8 mouse cellular contexts compared by ENCODE assay signal in the genomic region with DNA sequence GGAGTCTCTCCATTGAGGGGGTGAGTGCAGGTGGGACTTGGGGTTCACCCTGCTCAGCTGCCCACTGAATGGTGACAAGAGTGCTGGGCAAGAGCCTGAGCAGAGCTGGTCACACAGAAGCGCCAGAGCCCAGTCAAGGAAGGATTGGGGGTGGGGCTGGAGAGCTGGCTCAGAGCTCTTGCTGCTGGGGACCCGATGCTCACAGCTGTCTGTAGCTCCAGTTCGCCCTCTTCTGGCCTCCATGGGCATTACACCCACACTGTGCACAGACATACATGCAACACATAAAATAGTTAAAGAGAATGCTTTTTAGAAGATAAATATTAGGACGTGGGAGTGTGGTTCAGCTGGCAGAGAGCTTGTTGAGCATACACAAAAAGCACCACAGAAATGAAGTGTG. TPM values are rescaled to one million over a fixed set of nuclear protein-coding genes. Genes with fewer than 3 reads are reported as not detected.
DNase-seq lines count a peak whose midpoint lies in the region; ATAC-seq and TF ChIP-seq lines count a peak whose summit lies in the region.

No protein-coding gene starts in this region.

- H3K9ac ChIP-seq in liver, embryonic 14.5 days (replicated peaks), result no peak overlapping the region
- H3K9ac ChIP-seq in forebrain, embryonic 13.5 days, result no peak overlapping the region

- H3K27me3 ChIP-seq in heart, embryonic 10.5 days (ENCODE audit: insufficient read depth, poor library complexity, severe bottlenecking), result peaks cover under 1% of the 10 kb centered on the region; the same call in 1 of the 2 replicates
- H3K27me3 ChIP-seq in thymus, adult 2 months (ENCODE audit: control insufficient read depth, insufficient read depth, low read length), result no peaks in the 10 kb centered on the region
- H3K27me3 ChIP-seq in liver, embryonic 14.5 days (ENCODE audit: control insufficient read depth, insufficient read depth, low read length), result no peaks in the 10 kb centered on the region
- 0 out of 2 replicates have a peak, but pooled peaks cover 3% of the 10 kb centered on the region for H3K27me3 ChIP-seq in forebrain, embryonic 13.5 days

- peak; percentile 42; the same call in 1 of the 2 replicates for TF ChIP-seq CTCF in thymus, adult 2 months (IDR thresholded peaks at IDR 0.05; ENCODE audit: borderline replicate concordance, control insufficient read depth, extremely low read depth, insufficient read depth, low read length, poor library complexity)
- TF ChIP-seq CTCF in liver, embryonic 14.5 days (IDR thresholded peaks at IDR 0.05; ENCODE audit: low read depth), result peak; percentile 74

- TF ChIP-seq EP300 in liver, embryonic 14.5 days (IDR thresholded peaks at IDR 0.05; ENCODE audit: low read depth), result no peak

- no peak for TF ChIP-seq POLR2A in thymus, adult 2 months (IDR thresholded peaks at IDR 0.05; ENCODE audit: control insufficient read depth, extremely low read depth, insufficient read depth, low read length, poor library complexity)

- H3K27ac ChIP-seq in heart, embryonic 10.5 days, result no peak overlapping the region
- H3K27ac ChIP-seq in thymus, adult 2 months (ENCODE audit: control insufficient read depth, insufficient read depth, low read length), result no peak overlapping the region
- no peak overlapping the region for H3K27ac ChIP-seq in liver, embryonic 14.5 days
- H3K27ac ChIP-seq in forebrain, embryonic 13.5 days, result no peak overlapping the region

- no peaks in the 10 kb centered on the region for H3K9me3 ChIP-seq in heart, embryonic 10.5 days
- H3K9me3 ChIP-seq in liver, embryonic 14.5 days (ENCODE audit: control insufficient read depth, low read length), result no peaks in the 10 kb centered on the region
- no peaks in the 10 kb centered on the region; the same call in 1 of the 2 replicates for H3K9me3 ChIP-seq in forebrain, embryonic 13.5 days (replicated peaks)

- 50% methylated on average over 4 of the region's 4 CpGs for WGBS in heart, embryonic 10.5 days
- 69% methylated on average over 4 of the region's 4 CpGs for WGBS in thymus, adult 2 months
- WGBS in liver, embryonic 14.5 days (ENCODE audit: insufficient replicate concordance), result 47% methylated on average over 4 of the region's 4 CpGs
- WGBS in forebrain, embryonic 13.5 days, result 59% methylated on average over 4 of the region's 4 CpGs

- H3K36me3 ChIP-seq in heart, embryonic 10.5 days, result no peaks in the 10 kb centered on the region
- no peaks in the 10 kb centered on the region for H3K36me3 ChIP-seq in thymus, adult 2 months (ENCODE audit: control insufficient read depth, insufficient read depth, low read length)
- H3K36me3 ChIP-seq in liver, embryonic 14.5 days (replicated peaks; ENCODE audit: control insufficient read depth, insufficient read depth, low read depth), result no peaks in the 10 kb centered on the region
- no peaks in the 10 kb centered on the region for H3K36me3 ChIP-seq in forebrain, embryonic 13.5 days (ENCODE audit: poor library complexity, severe bottlenecking)

- no peak for ATAC-seq in liver, embryonic 14.5 days (ENCODE audit: insufficient read depth)
- ATAC-seq in forebrain, embryonic 13.5 days, result no peak

- peak; percentile 55 for DNase-seq in heart, postnatal 4 days
- no peak for DNase-seq in heart, embryonic 10.5 days (ENCODE audit: low spot score)
- peak; percentile 27 for DNase-seq in thymus, adult 2 months
- no peak for DNase-seq in thymus, adult 18-20 months
- peak in 1 of 3 experiments; percentile 19 for DNase-seq in liver, embryonic 14.5 days (ENCODE audit: low read depth in 3 of 3, low spot score in 3 of 3)
- peak; percentile 69 for DNase-seq in thymus, postnatal 4 days
- no peak for DNase-seq in ovary, postnatal 10 days (ENCODE audit: low spot score)

- H3K4me3 ChIP-seq in heart, embryonic 10.5 days, result no peak overlapping the region
- H3K4me3 ChIP-seq in thymus, adult 2 months (ENCODE audit: control insufficient read depth, insufficient read depth, low read length), result no peak overlapping the region
- no peak overlapping the region for H3K4me3 ChIP-seq in liver, embryonic 14.5 days (ENCODE audit: insufficient read depth in 1 of 2, low read depth in 2 of 2, low read length in 2 of 2)
- H3K4me3 ChIP-seq in forebrain, embryonic 13.5 days, result no peak overlapping the region

- H3K4me2 ChIP-seq in liver, embryonic 14.5 days (ENCODE audit: low read depth), result no peak overlapping the region
- no peak overlapping the region for H3K4me2 ChIP-seq in forebrain, embryonic 13.5 days

- peaks cover 5% of the 10 kb centered on the region for H3K4me1 ChIP-seq in heart, embryonic 10.5 days
- H3K4me1 ChIP-seq in thymus, adult 2 months (replicated peaks; ENCODE audit: control insufficient read depth, insufficient read depth, low read length), result no peaks in the 10 kb centered on the region
- no peaks in the 10 kb centered on the region for H3K4me1 ChIP-seq in liver, embryonic 14.5 days (replicated peaks; ENCODE audit: control insufficient read depth in 2 of 2, insufficient read depth in 2 of 2, low read length in 1 of 2)
- H3K4me1 ChIP-seq in forebrain, embryonic 13.5 days, result no peaks in the 10 kb centered on the region

RNA-seq across cellular contexts. Expression of gene Myom3, which starts 43.8 kb away (rescaled TPM):
- total RNA-seq in heart, postnatal 4 days (2021), result 1 to 10 TPM in 1 of 2 experiments, under 1 TPM in 1; 0.76 to 1.1 TPM
- 0.05 TPM in 1 of 2 replicates, not detected in the other for polyA plus RNA-seq in heart, embryonic 10.5 days (2016; fragmentation: Nextera tagmentation; extraction: Ambion mirVana)
- polyA plus RNA-seq in thymus, adult 2 months (2012; rRNA removed), result 0.08 and 0.13 TPM in 2 replicates
- 0.03 and 0.06 TPM in 2 replicates for polyA plus RNA-seq in liver, embryonic 14.5 days (2012; rRNA removed)
- 0.04 TPM in 1 of 2 replicates, not detected in the other for polyA plus RNA-seq in liver, embryonic 14.5 days (2014; fragmentation: Nextera tagmentation; extraction: Ambion mirVana)
- 0.09 TPM in 1 of 2 replicates, not detected in the other for polyA plus RNA-seq in forebrain, embryonic 13.5 days (2015; fragmentation: Nextera tagmentation; extraction: Ambion mirVana)

RNA-seq across cellular contexts. Expression of gene Srsf10, which starts 52.2 kb away (rescaled TPM):
- total RNA-seq in heart, postnatal 4 days (2021), result 10 to 100 TPM; 73.8 to 80.5 TPM
- polyA plus RNA-seq in heart, embryonic 10.5 days (2016; fragmentation: Nextera tagmentation; extraction: Ambion mirVana), result 188 and 227 TPM in 2 replicates
- 194 and 220 TPM in 2 replicates for polyA plus RNA-seq in thymus, adult 2 months (2012; rRNA removed)
- 33.2 and 49.6 TPM in 2 replicates for polyA plus RNA-seq in liver, embryonic 14.5 days (2012; rRNA removed)
- 108 and 110 TPM in 2 replicates for polyA plus RNA-seq in liver, embryonic 14.5 days (2014; fragmentation: Nextera tagmentation; extraction: Ambion mirVana)
- 341 and 352 TPM in 2 replicates for polyA plus RNA-seq in forebrain, embryonic 13.5 days (2015; fragmentation: Nextera tagmentation; extraction: Ambion mirVana)

Comparison
In these comparisons a context has a peak if more than half of its experiments do, and no peak if none do; other contexts are left out.
1. DNase-seq: peak in heart, postnatal 4 days (single experiment), thymus, adult 2 months (single experiment) and thymus, postnatal 4 days (single experiment); none in heart, embryonic 10.5 days (single experiment), thymus, adult 18-20 months (0 of 2) and ovary, postnatal 10 days (single experiment).